Mouse (Mus musculus): ENCODE data around the gene Sohlh2. TPM values are rescaled to one million over a fixed set of nuclear protein-coding genes. Genes with fewer than 3 reads are reported as not detected.

The Sohlh2 gene
- total RNA-seq, 2 experiments from 2014 or later: not detected

Small RNA genes within 50 kb of the gene (microRNA-seq; reads per million reads assigned to microRNA genes)
- 0 reads per million in 2 experiments for gene Gm22029

Other genes starting within 250 kb of the Sohlh2 start
- 1 to 10 TPM; 2.2 to 3.7 TPM for gene Ccna1, start 126.5 kb upstream of the Sohlh2 start, total RNA-seq (2021)
- gene Spg20, start 69.9 kb upstream of the Sohlh2 start, total RNA-seq (2021): 10 to 100 TPM; 24.6 to 27.0 TPM
- gene Ccdc169, start 44.7 kb upstream of the Sohlh2 start, total RNA-seq (2021): not detected
- gene Dclk1, start 60.3 kb downstream of the Sohlh2 start, total RNA-seq (2021): 100 to 1,000 TPM; 580 to 665 TPM